Mouse (Mus musculus) heart, postnatal 0 days (tissue): Measurements from ENCODE around the gene Arhgap45.

ENCODE experiments used
- CTCF ChIP-seq: IDR thresholded peaks from 2 replicates; pipeline ENCODE4 v1.5.1; 2016; ENCODE audit warnings: antibody characterized with exemption, control low read depth, low read depth
- EP300 ChIP-seq: IDR thresholded peaks from 2 replicates; pipeline ENCODE4 v1.6.1; 2016; ENCODE audit warnings: antibody characterized with exemption, low read depth

GRCm38 (mm10) chr10:80022806-80023205, 6.4 kb downstream of the Arhgap45 start:
- TF ChIP-seq CTCF: no peak
- no peak for TF ChIP-seq EP300
